Mouse (Mus musculus): Measurements from ENCODE around the gene Lce6a.

Lce6a gene

DNA sequence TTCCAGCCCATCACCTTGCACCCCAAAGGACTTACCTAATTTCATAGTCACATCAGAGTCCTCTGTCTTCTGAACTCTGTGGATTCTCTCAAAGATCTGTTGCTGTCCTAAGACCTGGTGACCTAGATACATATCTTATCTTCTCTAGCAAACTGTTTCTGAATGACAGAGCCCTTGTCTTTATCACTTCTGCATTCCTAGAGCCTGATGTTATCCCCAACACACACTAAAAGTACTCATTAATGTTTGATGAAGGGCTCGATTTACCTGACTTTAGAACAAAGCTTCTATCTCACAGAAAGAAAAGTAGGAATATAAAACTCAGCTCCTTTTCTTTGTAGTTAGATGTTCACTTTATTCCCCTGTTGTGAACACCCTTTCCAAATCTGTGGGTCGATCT lies at the start of gene Lce6a:
Lce6a (minus strand) TSS at position 101 of the 400 bp plus-strand sequence.
- DNase-seq = no peak

DNA sequence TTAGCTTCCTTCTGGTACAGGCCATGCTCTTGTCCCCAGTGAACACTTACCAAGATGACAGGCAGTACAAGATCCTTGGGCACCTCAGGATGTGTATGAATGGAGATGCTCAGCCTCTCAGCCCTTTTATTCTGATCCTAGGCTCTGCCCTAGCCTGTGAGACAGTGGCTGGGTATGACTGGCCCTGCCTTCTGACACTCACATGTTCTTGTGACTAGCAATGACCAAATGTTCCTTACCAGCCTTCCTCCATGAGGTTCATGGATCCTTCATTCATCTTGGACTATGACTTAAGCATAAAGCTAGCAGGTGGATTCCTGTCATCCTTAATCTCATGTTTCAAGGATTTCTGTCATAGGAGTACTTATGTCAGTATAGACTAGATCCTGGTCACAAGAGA lies 48.8 kb upstream of the Lce6a start, which contains the start of gene Lce1a2:
Lce1a2 (minus strand) TSS at position 101 of the 400 bp plus-strand sequence.
- DNase-seq = no peak

DNA sequence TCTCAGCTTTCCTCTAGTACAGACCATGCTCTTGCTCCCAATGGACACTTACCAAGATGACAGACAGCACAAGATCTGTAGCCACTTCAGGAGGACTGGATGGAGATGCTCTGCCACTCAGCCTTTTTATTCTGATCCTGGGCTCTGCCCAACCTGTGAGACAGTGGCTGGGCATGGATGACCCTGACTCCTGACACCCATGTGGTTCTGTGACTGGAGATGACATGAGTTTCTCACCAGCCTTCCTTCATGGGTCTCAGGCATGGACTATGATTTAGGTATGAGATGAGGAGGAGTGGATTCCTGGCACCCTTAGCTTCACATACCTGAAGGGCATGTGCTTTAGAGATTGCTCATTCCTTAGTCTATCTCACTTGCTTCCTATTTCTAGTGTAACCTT lies 35.4 kb upstream of the Lce6a start, which contains the start of gene Lce1b:
Lce1b (minus strand) TSS at position 101 of the 400 bp plus-strand sequence.
- DNase-seq = no peak

DNA sequence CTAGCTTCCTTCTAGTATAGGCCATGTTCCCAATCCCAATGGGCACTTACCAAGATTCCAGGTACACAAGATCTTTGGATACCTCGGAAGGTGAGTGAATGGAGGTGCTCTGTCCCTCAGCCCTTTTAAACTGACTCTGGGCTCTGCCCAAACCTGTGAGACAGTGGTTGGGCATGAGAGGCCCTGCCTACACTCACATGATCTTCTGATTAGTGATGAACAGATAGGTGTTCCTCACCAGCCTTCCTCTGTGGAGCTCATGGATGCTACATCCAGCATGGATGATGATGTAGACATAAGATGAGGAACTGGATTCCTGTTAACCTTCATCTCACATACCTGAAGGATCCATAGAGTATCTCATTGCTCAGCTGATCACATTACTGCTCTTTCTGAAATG lies 26.7 kb upstream of the Lce6a start, which contains the start of gene Lce1a1:
Lce1a1 (minus strand) TSS at position 101 of the 400 bp plus-strand sequence.
- no peak for DNase-seq

DNA sequence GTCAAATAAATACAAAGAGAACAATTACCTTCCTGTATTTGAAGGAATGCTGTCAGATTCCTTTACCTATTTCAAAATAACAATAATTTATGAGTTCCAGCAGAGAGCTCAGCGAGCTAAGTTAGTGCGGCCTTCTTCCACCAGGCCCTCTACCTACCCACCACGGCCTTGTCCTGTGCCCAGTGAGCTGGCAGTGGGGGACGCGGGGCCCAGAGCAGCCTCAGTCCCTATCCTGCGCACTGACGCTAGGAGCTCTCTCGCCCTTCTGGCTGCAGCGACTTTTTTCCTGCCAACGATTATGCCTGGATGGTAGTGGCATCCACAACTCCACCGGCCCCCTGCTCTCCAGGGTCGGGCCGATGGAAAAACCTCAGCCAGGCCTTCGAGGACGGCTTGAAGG lies 18.4 kb upstream of the Lce6a start:
- no peak for DNase-seq

DNA sequence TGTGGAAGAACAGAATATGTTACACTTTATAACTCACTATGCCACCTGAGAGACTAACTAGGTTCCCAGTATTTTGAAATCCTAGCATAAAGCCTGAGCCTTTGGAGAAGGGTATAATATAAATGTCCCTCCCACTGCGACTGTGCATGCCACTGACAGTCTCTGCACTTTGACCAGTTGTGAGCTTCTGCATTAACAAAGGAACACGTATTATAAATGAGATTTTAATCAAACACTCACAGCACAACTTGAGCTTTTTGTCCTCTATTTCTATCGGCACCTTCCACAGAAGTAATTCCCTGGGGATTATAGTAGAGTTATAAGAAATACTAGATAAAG lies 17.2 kb upstream of the Lce6a start:
- no peak for DNase-seq

DNA sequence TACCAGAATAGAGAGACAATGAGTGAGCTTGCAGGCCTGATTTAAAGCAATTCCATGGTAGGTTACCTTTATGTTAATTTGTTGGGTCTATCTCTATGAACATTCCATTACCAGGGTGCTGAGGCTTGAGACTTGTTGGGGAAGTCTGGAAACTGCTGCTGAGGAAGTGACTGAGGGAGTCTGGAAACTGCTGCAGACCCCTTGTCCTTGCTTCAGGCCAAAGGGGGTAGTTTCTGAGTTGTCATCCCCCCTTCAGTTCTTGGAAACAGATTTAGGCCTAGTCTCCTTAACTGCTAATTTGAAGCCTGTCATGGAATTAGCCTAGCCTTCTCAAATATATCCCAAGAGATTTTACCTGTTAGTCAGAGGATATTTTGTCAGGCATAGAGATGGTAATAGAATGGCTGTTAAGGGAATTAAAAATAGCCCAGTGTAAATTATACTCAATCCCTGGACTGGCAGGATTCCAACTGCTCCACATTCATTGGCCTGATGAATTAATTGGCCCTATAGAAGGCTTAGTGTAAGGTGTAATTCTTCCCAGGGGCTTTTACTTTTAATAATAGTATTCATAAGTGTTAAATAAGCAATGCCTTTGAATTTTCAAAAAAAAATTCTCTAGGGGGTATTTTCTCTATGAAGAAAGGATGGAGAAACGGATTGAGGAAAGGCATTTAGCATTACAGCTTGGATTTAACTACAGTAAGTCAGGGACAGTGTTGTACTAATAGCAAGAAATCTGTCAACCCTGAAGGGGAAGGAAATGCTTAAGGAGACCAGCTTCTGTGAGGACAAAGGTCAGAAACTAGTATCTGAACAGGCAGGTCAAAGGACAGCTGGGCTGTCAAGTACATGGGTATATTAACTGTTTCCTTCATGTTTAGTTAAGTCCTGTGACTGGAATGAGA lies 16.5 kb upstream of the Lce6a start:
- DNase-seq = peak; percentile 53

DNA sequence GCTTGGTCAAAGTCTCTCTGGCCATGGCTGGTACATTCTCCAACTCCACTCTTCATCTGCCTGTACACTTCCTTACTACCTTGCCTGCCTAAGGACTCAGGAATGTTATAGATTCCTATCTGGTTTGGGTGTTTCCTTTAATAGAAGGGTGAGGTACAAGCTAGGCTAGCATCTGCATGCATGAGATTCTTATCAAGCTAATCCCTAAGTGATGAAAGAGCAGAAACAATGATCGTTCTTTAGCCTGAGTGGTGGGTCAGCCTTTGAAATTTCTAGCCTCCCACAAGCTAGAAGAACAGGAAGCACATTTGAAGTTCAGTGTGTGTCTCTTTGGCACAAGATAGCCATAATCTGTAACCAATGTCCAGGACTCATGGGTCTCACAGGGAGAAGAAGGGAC lies 11.7 kb downstream of the Lce6a start:
- DNase-seq = no peak

DNA sequence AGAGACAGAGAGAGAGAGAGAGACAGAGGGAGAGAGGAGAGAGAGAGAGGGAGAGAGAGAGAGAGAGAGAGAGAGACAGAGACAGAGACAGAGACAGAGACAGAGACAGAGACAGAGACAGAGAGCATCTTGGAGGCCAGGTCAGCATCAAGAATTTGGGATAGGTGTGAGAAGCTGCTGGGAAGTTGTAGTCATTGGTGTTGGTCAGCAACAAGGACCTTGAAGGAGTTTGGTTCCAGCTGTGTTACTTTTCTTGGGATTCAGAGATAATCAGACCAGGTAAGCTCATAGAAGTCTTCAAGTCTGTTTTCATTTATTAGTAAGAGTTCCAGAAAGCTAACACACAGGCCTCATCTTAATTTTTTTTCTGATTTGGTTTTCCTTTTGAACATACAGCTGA lies 14.1 kb downstream of the Lce6a start, which contains the start of gene 2210017I01Rik:
2210017I01Rik (minus strand) TSS at position 101 of the 400 bp plus-strand sequence.
- no peak for DNase-seq

DNA sequence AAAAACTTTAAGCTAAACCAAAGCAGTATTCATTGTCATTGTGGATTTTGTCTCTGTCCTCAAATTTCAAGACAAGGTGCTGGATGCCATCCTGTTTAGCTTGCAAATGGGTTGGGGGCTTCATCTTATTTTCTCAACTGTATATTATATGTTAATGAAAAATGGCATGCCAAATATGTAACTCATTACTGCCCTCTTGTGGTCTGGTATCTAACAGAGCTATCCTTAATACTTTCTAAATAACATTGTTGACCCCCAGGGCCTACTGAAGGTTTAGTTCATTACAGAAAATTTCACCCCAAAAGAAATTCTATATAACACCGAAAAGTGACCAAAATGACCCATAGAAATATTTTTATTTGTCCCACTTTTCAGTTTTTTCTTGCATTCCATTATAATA lies 19.3 kb downstream of the Lce6a start:
- no peak for DNase-seq

DNA sequence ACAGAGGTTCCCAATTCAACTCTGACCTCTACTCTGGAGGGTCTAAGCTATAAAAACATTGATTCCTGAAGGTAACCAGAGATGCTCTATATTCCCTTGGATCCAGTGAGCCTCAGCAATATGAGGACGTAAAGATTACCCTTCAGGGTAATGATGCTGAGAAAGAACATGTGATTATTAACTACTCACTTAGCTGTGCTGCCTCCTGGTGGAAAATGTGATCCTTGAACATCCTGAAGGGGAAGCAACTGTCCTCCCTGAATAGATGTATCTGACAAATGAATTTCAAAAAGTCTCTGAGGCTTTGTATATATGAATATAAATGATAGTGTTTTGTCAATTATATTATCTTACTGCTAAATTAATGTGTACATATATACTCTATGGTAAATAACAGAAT lies 21.0 kb downstream of the Lce6a start:
- DNase-seq = no peak

DNA sequence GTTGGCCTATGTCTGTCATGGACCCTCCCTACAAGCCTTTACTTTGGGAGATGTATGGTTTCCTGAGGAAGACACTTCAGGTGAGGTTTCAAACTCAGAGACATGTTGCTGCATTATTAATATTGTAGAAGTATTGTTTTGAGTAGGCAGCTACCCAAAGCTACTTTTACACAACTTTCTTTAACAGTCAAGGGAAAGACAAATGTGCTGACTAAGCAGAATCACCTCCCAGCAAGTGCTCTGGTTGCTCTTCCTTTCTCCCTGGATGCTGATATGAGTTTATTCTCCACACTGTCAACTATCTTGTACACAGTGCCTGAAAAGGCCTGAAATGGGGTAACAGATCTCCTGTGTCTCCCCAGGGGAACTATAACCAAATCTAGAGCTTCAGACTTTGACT lies 21.5 kb downstream of the Lce6a start:
- no peak for DNase-seq

DNA sequence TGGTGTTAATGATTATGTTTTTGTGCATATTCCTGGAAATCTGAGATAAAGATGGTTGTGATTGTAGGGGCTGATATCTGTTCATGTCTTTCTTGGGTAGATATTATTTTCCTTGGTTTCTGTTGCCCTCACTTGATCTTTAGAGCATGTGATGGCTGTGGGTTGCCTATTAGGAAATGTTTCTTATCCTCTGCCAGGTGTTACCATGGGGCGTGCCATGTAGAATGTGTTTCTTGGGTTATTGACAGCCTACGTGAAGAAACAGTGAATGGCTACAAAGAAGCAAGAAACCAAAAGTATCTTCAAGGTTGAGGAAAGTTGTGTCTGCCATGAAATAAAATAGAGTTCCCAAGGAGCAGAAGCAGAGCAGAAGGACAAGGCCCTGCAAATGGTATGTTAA lies 23.0 kb downstream of the Lce6a start:
- no peak for DNase-seq

DNA sequence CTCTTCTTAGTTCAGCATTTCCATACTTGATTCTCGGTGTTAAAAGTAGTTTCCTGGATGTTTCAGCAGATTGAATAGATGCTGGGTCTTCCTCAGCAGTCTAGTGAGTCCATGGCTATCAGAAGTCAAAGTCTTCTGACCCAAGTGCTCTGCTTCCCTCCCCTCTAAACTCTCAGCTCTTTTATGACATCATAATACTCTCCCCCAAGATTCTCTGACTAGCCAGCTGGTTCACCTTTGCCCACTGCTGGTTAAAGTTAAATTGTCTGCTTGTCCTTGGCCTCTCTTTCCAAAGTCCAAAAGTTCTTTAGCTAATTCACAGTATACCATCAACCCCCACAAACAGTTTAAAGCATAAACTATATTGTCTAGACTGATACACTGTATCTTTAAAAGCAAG lies 32.6 kb downstream of the Lce6a start, which contains the start of gene Smcp:
Smcp (minus strand) TSS at position 140 of the 400 bp plus-strand sequence.
- peak; percentile 37 for DNase-seq

DNA sequence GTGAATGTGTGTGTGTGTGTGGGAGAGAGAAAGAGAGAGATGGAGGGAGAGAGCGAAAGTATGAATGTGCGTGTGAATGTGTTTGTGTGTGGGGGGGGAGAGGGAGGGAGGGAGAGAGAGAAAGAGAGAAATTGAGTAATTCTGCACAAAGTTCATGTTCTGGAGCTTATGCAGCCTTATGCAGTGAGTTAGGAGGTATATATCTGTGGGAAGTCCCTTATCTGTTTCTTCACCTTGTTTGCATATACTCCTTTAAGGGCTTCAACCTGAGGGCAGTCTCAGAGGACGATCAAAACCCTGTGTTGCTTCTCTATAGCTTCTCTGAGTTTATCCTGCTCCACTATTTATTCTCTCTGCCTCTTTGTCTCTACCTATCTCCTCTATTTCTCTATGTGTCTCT lies 34.3 kb downstream of the Lce6a start:
- DNase-seq = no peak

DNA sequence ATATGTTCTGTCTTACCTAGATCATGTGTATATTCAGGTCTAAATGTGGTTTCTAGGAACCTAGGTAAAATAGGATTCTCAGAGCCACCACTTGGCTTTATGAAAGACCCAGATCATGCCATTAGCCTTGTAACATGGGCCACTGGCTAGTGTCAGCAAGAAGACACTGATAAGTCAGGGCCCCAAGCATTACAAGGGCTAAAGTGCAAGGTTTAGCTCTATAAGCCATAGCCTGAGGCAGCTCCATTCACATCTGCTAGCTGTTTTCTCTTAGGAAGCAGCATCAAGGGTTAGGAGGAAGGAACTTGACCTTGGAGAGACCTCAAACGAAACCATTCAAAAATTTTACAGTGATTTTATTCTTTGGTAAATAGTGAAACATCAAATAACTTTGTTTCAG lies 36.4 kb downstream of the Lce6a start:
- DNase-seq = no peak

DNA sequence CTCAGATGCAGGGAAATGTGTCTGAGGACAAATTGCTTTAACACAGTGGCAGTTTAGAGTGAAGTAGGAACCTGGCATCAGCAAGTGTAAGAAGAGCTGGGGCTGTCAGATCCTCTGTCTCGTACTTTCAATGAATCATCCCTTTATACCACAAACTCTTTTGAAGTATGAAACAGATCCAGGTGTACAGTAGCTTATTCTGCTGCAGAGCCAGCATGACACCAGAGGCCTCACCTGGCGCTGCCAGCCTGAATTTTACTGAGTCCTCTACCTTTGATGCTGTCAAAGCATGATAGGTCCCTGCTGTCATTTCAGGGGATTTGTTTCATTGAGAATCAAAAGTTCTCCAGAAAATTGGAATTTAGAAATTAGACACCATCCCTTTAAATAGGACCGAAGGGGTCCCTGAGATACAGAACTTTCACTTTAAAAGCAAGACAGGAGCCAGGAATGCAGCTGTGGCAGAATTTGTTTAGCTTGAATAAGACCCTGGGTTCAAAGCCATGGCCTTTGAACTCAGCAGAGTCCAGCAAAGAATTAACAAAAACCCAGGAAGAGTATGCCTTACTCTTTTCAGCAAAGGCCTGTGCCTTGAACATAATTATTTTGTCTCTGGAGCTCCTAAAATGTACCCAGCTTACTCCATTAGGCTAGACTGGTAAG lies 38.2 kb downstream of the Lce6a start:
- no peak for DNase-seq

DNA sequence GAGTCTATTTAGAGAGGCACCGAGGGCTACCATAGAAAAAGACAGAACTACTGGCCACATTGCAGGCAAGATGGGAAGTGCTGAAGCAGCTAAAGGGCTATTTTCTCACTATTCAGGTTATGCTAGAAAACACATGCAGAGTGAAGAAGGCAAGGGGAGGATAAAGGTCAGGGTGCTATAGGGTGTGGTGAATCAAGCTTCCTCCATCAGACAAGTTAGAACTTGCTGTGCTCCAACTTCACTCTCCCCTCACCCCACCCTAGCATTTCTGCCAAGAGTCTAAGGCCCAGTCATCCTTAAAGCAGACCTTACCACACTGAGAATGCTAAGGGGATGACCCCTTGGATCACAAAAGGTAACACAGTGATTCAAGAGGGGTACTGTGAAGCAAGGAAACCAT lies 42.0 kb downstream of the Lce6a start:
- DNase-seq = no peak

DNA sequence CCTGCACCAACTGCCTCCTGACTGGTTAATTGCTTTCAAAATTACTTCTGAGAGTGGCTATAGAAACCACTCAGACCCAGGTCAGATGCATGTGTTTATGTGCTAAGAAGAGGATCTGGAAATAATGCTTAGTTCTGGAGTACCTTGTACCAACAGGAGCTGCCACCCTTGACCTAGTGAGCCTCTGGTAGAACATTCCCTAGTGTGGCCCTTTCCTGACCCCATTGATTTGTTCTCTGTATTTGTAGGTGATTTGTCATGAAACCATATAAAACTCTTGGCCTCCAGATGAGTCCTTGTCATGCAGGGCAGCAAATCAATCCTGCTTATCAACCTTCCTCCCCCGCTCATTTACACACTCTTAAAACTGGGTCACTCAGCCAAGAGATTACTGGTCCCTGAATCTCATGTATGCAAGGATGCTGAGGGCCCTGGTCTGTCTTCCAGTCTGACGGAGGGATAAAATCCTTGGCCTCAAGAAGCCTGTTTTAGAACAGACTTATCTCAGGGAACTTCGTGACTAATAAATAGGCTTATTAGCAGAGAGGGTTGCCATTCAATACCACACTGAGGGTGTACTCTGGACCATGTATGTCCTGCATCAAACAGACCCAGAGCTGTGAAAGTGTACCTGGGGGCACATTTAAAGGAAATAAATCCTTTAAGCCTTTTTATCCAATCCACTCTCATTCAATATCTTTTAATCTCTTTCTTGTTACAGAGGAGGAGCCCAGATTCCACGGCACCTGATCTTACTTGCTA lies 42.6 kb downstream of the Lce6a start:
- no peak for DNase-seq

DNA sequence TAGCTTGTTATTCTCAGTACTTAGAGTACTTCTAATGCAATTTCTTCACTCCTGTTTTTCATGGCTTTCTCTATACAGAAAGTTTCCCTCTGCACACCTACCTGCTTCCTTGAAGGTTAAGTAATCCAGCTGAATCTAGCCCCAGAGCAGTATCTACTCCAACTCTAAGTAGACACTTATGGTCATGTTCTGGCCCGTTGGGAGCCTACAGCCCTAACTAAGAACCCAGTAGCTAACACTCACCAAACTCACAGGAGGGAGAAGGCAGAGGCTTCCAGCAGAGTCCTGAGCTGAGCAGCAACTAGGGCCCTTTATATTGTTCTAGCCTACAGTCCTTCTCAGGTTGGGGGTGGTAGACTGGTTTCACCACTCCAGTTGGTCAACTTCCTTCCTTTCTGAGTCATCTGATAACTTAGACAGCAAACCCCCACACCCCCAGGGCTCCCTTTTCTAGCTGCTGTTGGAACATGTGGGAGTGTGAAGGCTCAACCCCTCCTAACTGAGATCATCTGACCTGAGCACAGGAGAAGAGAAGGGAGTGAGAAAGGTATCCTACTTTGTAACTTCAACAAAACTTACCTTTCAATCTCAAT lies 47.9 kb downstream of the Lce6a start, which contains the start of gene Ivl:
Ivl (minus strand) TSS at position 287 of the 593 bp plus-strand sequence.
- no peak for DNase-seq

DNA sequence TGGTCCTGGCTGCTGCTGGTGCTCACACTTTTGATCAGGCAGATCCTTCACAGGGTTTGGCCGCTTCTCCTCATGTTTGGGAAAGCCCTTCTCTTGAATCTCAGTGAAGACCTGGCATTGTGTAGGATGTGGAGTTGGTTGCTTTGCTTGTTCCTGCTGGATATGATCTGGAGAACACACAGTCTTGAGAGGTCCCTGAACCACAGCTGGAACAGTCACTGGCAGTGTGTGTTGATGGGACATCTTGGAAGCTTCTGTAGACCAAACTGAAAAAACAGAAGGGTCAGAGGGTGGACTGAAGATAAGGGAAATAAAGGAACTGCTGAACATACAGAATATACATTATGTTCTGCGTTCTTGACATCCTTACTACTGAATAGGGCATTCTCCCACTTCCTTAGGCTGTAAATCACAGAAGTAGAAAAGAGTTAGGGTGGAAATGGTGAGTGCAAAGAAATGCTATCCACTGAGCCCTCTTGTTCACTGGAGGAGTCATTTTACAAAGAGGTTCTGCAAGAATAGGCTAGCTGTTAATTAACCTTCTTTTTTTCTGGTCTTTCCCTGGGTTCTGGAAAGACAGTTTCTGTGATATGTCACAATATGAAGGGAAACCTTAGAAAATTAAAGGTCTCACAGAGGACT lies 48.8 kb downstream of the Lce6a start:
- no peak for DNase-seq

All from kidney, adult 11 months (tissue).